Mouse (Mus musculus): ENCODE results near the gene Gm266.

DNA sequence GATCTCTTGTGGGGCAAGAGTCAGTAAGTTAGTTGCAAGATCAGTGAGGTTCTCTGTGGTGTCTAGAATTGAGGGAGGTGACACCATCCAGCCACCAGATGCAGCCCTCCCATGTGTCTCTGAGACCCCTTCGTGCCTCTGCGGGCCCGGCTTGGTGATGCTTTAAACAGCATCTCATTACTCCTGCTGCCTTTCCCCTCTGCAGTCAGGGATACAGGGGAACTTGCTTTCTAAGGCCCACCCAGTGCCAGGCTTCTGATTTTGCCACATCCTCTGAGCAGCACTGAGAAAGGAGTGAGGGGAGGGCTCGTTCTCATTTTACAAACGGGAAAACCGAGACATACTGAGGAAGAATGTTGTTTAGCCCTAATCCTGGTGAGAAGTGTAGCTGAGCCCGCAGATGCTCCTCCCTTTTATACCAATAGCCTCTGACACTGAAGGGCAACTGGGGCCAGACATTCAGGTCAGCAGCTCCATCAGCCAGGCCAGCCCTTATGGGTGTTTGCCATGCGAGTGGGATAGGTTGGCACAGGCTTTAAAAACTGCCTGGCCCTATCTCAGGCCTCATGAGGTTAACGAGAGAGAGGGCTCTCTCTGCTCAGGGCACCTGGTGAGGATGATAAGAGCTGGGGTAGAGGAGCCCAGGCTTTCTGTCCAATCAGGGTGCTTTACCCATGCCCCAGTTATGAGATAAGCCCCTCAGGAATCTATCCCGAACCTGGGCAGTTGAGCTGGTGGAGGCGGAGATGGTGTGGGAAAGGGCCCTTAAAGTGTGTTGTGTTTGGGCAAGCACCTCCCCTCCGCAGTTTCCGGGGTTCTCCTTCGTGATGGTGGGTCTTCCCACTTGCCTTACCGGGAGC is 42.4 kb downstream of the Gm266 start:
- TF ChIP-seq CTCF (IDR thresholded peaks at IDR 0.05; ENCODE audit: insufficient read depth, low read length): no peak
- no peak for TF ChIP-seq POLR2A (IDR thresholded peaks at IDR 0.05; ENCODE audit: borderline replicate concordance, extremely low read depth, low read depth, low read length)
